Mouse (Mus musculus) MEL (cell line): Measurements from ENCODE around the gene Plxnc1. TPM values are rescaled to one million over a fixed set of nuclear protein-coding genes. Genes with fewer than 3 reads are reported as not detected.
A peak's percentile ranks its signal among the peaks of the same experiment; 100 is the strongest.

Source experiments
- DNase-seq: peaks from one replicate; pipeline ENCODE4 v3.0.0; 2011; ENCODE audit warnings: low read depth, low spot score
- H3K27ac ChIP-seq: 2 replicates; pipeline ENCODE4 v1.5.1; 2012; ENCODE audit warnings: low read depth, mild to moderate bottlenecking, control low read depth, low read length, moderate library complexity; ENCODE audit not compliant: control insufficient read depth
- H3K27me3 ChIP-seq, 2 experiments: fragments of 150-350 bp in 1 of 2; sonication (generic) in 1 of 2; 2 replicates each; pipeline ENCODE4 v1.6.1; 2012; ENCODE audit warnings: low read length in 2 of 2, mild to moderate bottlenecking in 2 of 2, improper control_type of control experiment in 1 of 2, moderate library complexity in 1 of 2; ENCODE audit not compliant: insufficient read depth in 2 of 2, control insufficient read depth in 1 of 2
- H3K36me3 ChIP-seq, 2 experiments: 2 replicates each; pipeline ENCODE4 v1.6.1; 2012 to 2014; ENCODE audit warnings: low read length in 2 of 2, improper control_type of control experiment in 1 of 2, inconsistent platforms in 1 of 2, mild to moderate bottlenecking in 1 of 2; ENCODE audit not compliant: insufficient read depth in 2 of 2, control insufficient read depth in 1 of 2
- H3K4me1 ChIP-seq, 2 experiments: fragments of 150-350 bp in 1 of 2; sonication (generic) in 1 of 2; 2 replicates each; pipeline ENCODE4 v1.6.1; 2012; ENCODE audit warnings: low read length in 2 of 2, improper control_type of control experiment in 1 of 2, mild to moderate bottlenecking in 1 of 2; ENCODE audit not compliant: insufficient read depth in 2 of 2, control insufficient read depth in 1 of 2
- H3K4me3 ChIP-seq, 2 experiments: fragments of 150-350 bp in 1 of 2; sonication (generic) in 1 of 2; 2 replicates each; pipeline ENCODE4 v1.5.1; 2012; ENCODE audit warnings: low read depth in 2 of 2, low read length in 2 of 2, mild to moderate bottlenecking in 2 of 2, moderate library complexity in 2 of 2, control low read depth in 1 of 2, improper control_type of control experiment in 1 of 2; ENCODE audit not compliant: control insufficient read depth in 1 of 2, insufficient read depth in 1 of 2
- H3K79me2 ChIP-seq: 2 replicates; pipeline ENCODE4 v1.6.1; 2012; ENCODE audit warnings: mild to moderate bottlenecking, low read length, moderate library complexity; ENCODE audit not compliant: control insufficient read depth, poor library complexity, insufficient read depth
- H3K9ac ChIP-seq: 2 replicates; pipeline ENCODE4 v1.6.1; 2012; ENCODE audit warnings: low read depth, mild to moderate bottlenecking, control low read depth, low read length, moderate library complexity; ENCODE audit not compliant: control insufficient read depth, poor library complexity, severe bottlenecking
- H3K9me3 ChIP-seq: fragments of 150-350 bp; sonication (generic); replicated peaks from 2 replicates; pipeline ENCODE4 v1.6.1; 2012; ENCODE audit warnings: mild to moderate bottlenecking, low read length, improper control_type of control experiment, moderate library complexity; ENCODE audit not compliant: insufficient read depth
- EP300 ChIP-seq, 2 experiments: IDR thresholded peaks; 2 replicates each; pipeline ENCODE4 v1.6.1; 2011; ENCODE audit warnings: improper control_type of control experiment in 2 of 2, low read length in 2 of 2, low read depth in 1 of 2, mild to moderate bottlenecking in 1 of 2
- HCFC1 ChIP-seq: IDR thresholded peaks from 2 replicates; pipeline ENCODE4 v1.6.1; 2012; ENCODE audit warnings: low read depth, mild to moderate bottlenecking, inconsistent platforms, low read length, improper control_type of control experiment, moderate library complexity
- MAX ChIP-seq: IDR thresholded peaks from 2 replicates; pipeline ENCODE4 v1.6.1; 2011; ENCODE audit warnings: low read length, improper control_type of control experiment
- NELFE ChIP-seq: IDR thresholded peaks from 2 replicates; pipeline ENCODE4 v1.6.1; 2011; ENCODE audit warnings: low read depth, low read length, improper control_type of control experiment
- NRF1 ChIP-seq: IDR thresholded peaks from 2 replicates; pipeline ENCODE4 v1.6.1; 2014; ENCODE audit warnings: low read depth, mild to moderate bottlenecking, inconsistent platforms, low read length, improper control_type of control experiment, moderate library complexity; ENCODE audit not compliant: poor library complexity, insufficient read depth, severe bottlenecking
- TBP ChIP-seq: IDR thresholded peaks from 2 replicates; pipeline ENCODE4 v1.8.0; 2011; ENCODE audit warnings: low read depth, low read length, improper control_type of control experiment
- ZNF384 ChIP-seq: IDR thresholded peaks from 2 replicates; pipeline ENCODE4 v1.6.1; 2012; ENCODE audit warnings: low read depth, mild to moderate bottlenecking, inconsistent platforms, low read length, improper control_type of control experiment
- polyA plus RNA-seq, 2 experiments: library from polyadenylated mRNA; stranded (reverse) in 1 of 2; unstranded in 1 of 2; fragments of >175 nt in 1 of 2; fragments of >200 nt in 1 of 2; gene quantifications; 2 replicates each; pipeline versions ENCODE4 v1.2.1 to v1.2.4; 2012; ENCODE audit warnings: low replicate concordance in 2 of 2, low read depth in 1 of 2; ENCODE audit not compliant: insufficient read length in 2 of 2, insufficient read depth in 1 of 2, missing spikeins in 1 of 2
- total RNA-seq: library from RNA; depleted of rRNA; stranded (reverse); fragments of 300-350 nt; gene quantifications from 2 replicates; pipeline ENCODE4 v1.2.3, GENCODE M21; 2012

Gene Plxnc1
- total and polyA plus RNA-seq, 3 experiments = 15.1 to 30.1 TPM; not detected in 1

- H3K27me3 ChIP-seq = no peaks in the 10 kb centered on the region
- H3K9me3 ChIP-seq = no peaks in the 10 kb centered on the region
- H3K4me3 ChIP-seq = no peak overlapping the region
- H3K4me1 ChIP-seq = peaks cover 5 to 7% of the 10 kb centered on the region in 2 experiments
- H3K9ac ChIP-seq = no peak overlapping the region
- no peaks in the 10 kb centered on the region; the same call in 1 of the 2 replicates for H3K79me2 ChIP-seq
- no peak overlapping the region for H3K27ac ChIP-seq
- no peak for TF ChIP-seq NRF1
- no peak for TF ChIP-seq HCFC1
- no peak for TF ChIP-seq NELFE
- TF ChIP-seq MAX = no peak
- TF ChIP-seq TBP = no peak
- peak; percentile 51 for TF ChIP-seq ZNF384
- peak in 1 of 2 experiments; percentile 39; a peak in 2 of 4 replicates for TF ChIP-seq EP300 (IDR thresholded peaks at IDR 0.05; ENCODE audit: low read depth in 1 of 2, low read length in 2 of 2)
- peaks cover 1 to 11% of the 10 kb centered on the region in 2 experiments; a peak in 3 of 4 replicates for H3K36me3 ChIP-seq
- DNase-seq = no peak
Observed at GRCm38 (mm10) chr10:94741459-94741858, 203.2 kb downstream of the Plxnc1 start.
